Mouse (Mus musculus): Measurements from ENCODE around the gene Smc3. TPM values are rescaled to one million over a fixed set of nuclear protein-coding genes. Genes with fewer than 3 reads are reported as not detected.

Smc3 gene
- 68.3 and 70.7 TPM in 2 replicates for polyA plus RNA-seq (2015; fragmentation: Nextera tagmentation; extraction: Ambion mirVana)

DNA sequence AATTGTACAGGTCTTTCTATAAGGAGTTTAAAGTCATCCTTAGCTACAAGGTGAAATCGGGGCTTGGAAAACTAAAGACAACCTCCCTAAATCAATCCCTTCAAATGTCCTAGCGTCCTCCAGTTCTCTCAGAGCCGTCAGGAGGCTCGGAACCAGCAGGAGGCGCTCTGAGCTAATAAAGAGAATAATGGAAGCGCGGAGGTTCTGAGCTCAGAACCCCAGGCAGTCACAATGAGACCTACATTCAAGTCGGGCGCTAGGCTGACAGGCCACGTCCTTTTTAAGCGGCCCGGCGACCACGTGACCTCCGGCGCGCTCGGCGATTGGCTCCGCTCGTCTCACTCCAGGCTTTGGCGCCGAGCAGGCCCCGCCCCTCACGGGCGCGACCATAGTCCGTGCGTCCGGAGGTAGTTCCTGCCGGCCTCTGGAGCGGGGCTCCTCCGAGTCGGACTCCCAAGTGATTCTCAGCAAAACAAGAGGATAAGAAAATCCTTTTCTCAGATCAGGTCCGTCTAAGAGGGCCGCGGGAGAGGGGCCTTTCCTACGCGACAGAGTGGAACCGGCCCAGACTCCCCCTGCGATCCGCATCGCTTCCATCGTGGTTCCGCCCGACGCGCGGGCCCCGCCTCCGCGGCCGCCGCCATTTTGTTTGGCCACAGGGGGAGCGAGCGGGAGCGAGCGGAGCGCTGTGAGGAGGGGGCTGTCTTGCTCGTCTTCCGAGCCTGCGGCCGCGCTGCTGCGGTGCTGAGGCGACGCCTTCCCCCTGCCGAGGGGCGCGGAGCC lies at the start of gene Smc3:
TSS of gene Smc3 (plus strand) at position 642 of the 783 bp plus-strand sequence.
- H3K4me1 ChIP-seq (ENCODE audit: insufficient read depth, low read length): peaks cover 14% of the 10 kb centered on the region
- peak within 1 kb of the TSS; percentile 97 for H3K4me3 ChIP-seq (ENCODE audit: low read length)
- peak within 1 kb of the TSS; percentile 98 for H3K9ac ChIP-seq (replicated peaks; ENCODE audit: low read length)
- H3K4me2 ChIP-seq (replicated peaks; ENCODE audit: low read depth, low read length): peak within 1 kb of the TSS; percentile 88
- peak; percentile 98 for ATAC-seq (ENCODE audit: low FRiP score, low TSS enrichment)
- H3K27ac ChIP-seq (ENCODE audit: low read length): peak within 1 kb of the TSS; percentile 95
- no peaks in the 10 kb centered on the region for H3K27me3 ChIP-seq (ENCODE audit: insufficient read depth, low read length)
- peaks cover 11% of the 10 kb centered on the region; the same call in 1 of the 2 replicates for H3K36me3 ChIP-seq (ENCODE audit: insufficient read depth, low read length)
- H3K9me3 ChIP-seq (ENCODE audit: low read length): no peaks in the 10 kb centered on the region
- WGBS: under 1% methylated on average over 68 of the region's 70 CpGs

GRCm38 (mm10) chr19:53550972-53551371 lies 49.2 kb upstream of the Smc3 start:
- 54% methylated on average over 12 of the region's 12 CpGs for WGBS
- Histone ChIP-seq H3K9me3 (ENCODE audit: low read length) (no peaks in the 10 kb centered on the region), H3K4me1 (ENCODE audit: insufficient read depth, low read length) (peaks cover 26% of the 10 kb centered on the region), H3K27ac (ENCODE audit: low read length) (no peak overlapping the region), H3K9ac (replicated peaks; ENCODE audit: low read length) (no peak overlapping the region), H3K4me2 (replicated peaks; ENCODE audit: low read depth, low read length) (no peak overlapping the region), H3K36me3 (ENCODE audit: insufficient read depth, low read length) (no peaks in the 10 kb centered on the region), H3K4me3 (ENCODE audit: low read length) (no peak overlapping the region), H3K27me3 (ENCODE audit: insufficient read depth, low read length) (no peaks in the 10 kb centered on the region)
- ATAC-seq (ENCODE audit: low FRiP score, low TSS enrichment): no peak

GRCm38 (mm10) chr19:53552216-53552786 lies 47.9 kb upstream of the Smc3 start:
- Histone ChIP-seq H3K9me3 (ENCODE audit: low read length) (no peaks in the 10 kb centered on the region), H3K4me1 (ENCODE audit: insufficient read depth, low read length) (peaks cover 31% of the 10 kb centered on the region), H3K27ac (ENCODE audit: low read length) (no peak overlapping the region), H3K9ac (replicated peaks; ENCODE audit: low read length) (no peak overlapping the region), H3K4me2 (replicated peaks; ENCODE audit: low read depth, low read length) (no peak overlapping the region), H3K36me3 (ENCODE audit: insufficient read depth, low read length) (no peaks in the 10 kb centered on the region), H3K4me3 (ENCODE audit: low read length) (no peak overlapping the region), H3K27me3 (ENCODE audit: insufficient read depth, low read length) (no peaks in the 10 kb centered on the region)
- WGBS: 26% methylated on average over 10 of the region's 10 CpGs
- ATAC-seq (ENCODE audit: low FRiP score, low TSS enrichment): no peak

- H3K27me3 ChIP-seq (ENCODE audit: insufficient read depth, low read length): no peaks in the 10 kb centered on the region
- no peak for ATAC-seq (ENCODE audit: low FRiP score, low TSS enrichment)
- H3K9ac ChIP-seq (replicated peaks; ENCODE audit: low read length): no peak overlapping the region
- no peaks in the 10 kb centered on the region for H3K36me3 ChIP-seq (ENCODE audit: insufficient read depth, low read length)
- no peaks in the 10 kb centered on the region for H3K9me3 ChIP-seq (ENCODE audit: low read length)
- no peak overlapping the region for H3K4me2 ChIP-seq (replicated peaks; ENCODE audit: low read depth, low read length)
- peaks cover 31% of the 10 kb centered on the region for H3K4me1 ChIP-seq (ENCODE audit: insufficient read depth, low read length)
- no peak overlapping the region for H3K4me3 ChIP-seq (ENCODE audit: low read length)
- no peak overlapping the region for H3K27ac ChIP-seq (ENCODE audit: low read length)
- 26% methylated on average over 6 of the region's 6 CpGs for WGBS
These were observed 47.4 kb upstream of the Smc3 start for GRCm38 (mm10) chr19:53552795-53553194.

DNA sequence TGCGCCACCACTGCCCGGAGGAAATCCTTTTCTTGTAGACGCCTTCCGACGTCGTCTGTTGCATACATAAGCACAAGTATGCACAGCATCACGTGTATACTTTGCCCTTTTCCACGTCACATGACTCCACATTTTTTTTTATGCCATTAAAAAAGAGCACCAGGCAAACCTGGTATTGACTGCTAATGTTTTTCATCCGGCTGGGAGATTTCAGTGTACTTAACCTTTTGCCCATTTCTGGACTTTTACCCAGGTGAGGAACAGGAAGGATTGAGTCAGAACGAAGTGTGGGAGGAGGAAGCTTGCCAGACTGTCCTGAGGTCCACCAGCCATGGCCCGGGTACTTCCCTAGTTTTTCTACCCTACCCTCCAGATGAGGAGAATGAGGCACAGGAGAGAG lies 45.8 kb upstream of the Smc3 start:
- H3K27ac ChIP-seq (ENCODE audit: low read length): no peak overlapping the region
- H3K27me3 ChIP-seq (ENCODE audit: insufficient read depth, low read length): no peaks in the 10 kb centered on the region
- H3K4me2 ChIP-seq (replicated peaks; ENCODE audit: low read depth, low read length): no peak overlapping the region
- H3K4me3 ChIP-seq (ENCODE audit: low read length): no peak overlapping the region
- no peaks in the 10 kb centered on the region for H3K9me3 ChIP-seq (ENCODE audit: low read length)
- no peak for ATAC-seq (ENCODE audit: low FRiP score, low TSS enrichment)
- peaks cover 23% of the 10 kb centered on the region for H3K4me1 ChIP-seq (ENCODE audit: insufficient read depth, low read length)
- H3K9ac ChIP-seq (replicated peaks; ENCODE audit: low read length): no peak overlapping the region
- no peaks in the 10 kb centered on the region for H3K36me3 ChIP-seq (ENCODE audit: insufficient read depth, low read length)
- 72% methylated on average over 11 of the region's 11 CpGs for WGBS

DNA sequence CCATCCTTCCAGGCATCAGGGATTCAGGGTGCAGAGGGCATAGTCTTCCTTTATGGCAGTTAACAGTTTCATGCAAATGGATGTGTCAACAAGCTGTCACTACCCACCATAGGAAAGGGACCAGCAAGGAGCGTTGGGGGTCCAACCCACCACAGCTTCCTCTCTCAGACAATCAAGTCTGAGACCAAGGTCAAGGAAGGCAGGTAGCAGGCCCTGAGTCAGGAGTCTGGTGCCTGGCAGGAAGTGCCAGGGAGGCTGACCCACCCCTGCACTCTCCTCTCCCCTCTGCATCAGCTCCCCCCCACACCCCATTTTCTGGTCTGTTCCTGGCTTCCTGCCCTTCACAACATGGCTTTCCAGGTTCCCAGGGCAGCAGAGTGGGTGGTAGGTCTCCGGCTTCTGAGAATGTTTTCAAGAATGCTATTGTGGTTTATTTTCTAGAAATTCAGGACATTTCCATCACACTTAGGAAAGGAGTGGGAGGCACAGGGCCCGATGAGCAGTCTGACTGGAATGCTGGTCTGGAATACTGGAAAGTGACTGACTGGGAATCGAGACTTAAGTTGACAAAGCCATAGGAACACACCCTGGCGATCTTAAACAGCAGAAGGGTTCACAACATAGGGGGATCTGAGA lies 45.1 kb upstream of the Smc3 start:
- H3K4me1 ChIP-seq (ENCODE audit: insufficient read depth, low read length): peaks cover 23% of the 10 kb centered on the region
- no peak overlapping the region for H3K27ac ChIP-seq (ENCODE audit: low read length)
- no peak overlapping the region for H3K4me3 ChIP-seq (ENCODE audit: low read length)
- no peak overlapping the region for H3K9ac ChIP-seq (replicated peaks; ENCODE audit: low read length)
- H3K4me2 ChIP-seq (replicated peaks; ENCODE audit: low read depth, low read length): no peak overlapping the region
- no peaks in the 10 kb centered on the region for H3K36me3 ChIP-seq (ENCODE audit: insufficient read depth, low read length)
- 51% methylated on average over 5 of the region's 5 CpGs for WGBS
- ATAC-seq (ENCODE audit: low FRiP score, low TSS enrichment): no peak
- no peaks in the 10 kb centered on the region for H3K9me3 ChIP-seq (ENCODE audit: low read length)
- no peaks in the 10 kb centered on the region for H3K27me3 ChIP-seq (ENCODE audit: insufficient read depth, low read length)

- Histone ChIP-seq H3K9me3 (ENCODE audit: low read length) (no peaks in the 10 kb centered on the region), H3K4me2 (replicated peaks; ENCODE audit: low read depth, low read length) (peak overlapping the region; percentile 50), H3K4me3 (ENCODE audit: low read length) (peak overlapping the region; percentile 12), H3K27me3 (ENCODE audit: insufficient read depth, low read length) (no peaks in the 10 kb centered on the region), H3K9ac (replicated peaks; ENCODE audit: low read length) (peak overlapping the region; percentile 24), H3K27ac (ENCODE audit: low read length) (no peak overlapping the region), H3K36me3 (ENCODE audit: insufficient read depth, low read length) (no peaks in the 10 kb centered on the region), H3K4me1 (ENCODE audit: insufficient read depth, low read length) (peaks cover 23% of the 10 kb centered on the region)
- 23% methylated on average over 6 of the region's 6 CpGs for WGBS
- ATAC-seq (ENCODE audit: low FRiP score, low TSS enrichment): no peak
These were observed 43.4 kb upstream of the Smc3 start for GRCm38 (mm10) chr19:53556841-53557240.

DNA sequence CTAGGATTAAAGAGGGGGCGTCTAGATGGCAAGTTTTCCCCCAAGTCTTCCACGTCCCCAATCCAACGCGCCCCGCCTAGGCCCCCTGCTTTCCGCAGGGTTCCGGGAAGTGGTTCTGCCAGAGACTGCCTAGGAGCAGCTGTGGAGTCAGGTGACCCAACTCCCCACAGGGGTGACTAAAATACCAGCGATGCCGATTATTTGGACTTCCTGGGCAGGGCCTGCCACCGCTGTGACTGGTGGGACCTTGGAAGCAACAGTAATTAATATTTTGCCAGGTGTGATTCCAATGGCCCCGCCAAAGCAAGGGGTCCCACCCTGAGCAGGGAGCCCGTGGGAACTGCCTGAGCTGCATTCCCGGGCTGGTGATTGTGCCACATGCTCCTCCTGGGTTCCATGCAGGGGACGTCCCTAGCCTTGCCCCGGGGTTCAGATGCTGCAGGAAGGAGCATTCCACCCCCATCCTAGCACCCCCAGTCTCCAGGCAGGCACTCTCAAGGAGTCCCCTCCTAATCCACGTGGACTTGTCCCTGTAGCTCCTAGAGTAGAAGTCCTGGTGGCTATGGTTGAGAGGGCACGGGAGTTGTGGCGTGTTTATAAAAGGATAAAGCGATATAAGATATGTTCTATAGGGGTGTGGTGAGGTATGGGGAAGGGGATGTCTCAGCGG lies 42.8 kb upstream of the Smc3 start:
- H3K4me3 ChIP-seq (ENCODE audit: low read length): peak overlapping the region; percentile 12
- peaks cover 20% of the 10 kb centered on the region for H3K4me1 ChIP-seq (ENCODE audit: insufficient read depth, low read length)
- peak; percentile 79 for ATAC-seq (ENCODE audit: low FRiP score, low TSS enrichment)
- WGBS: 23% methylated on average over 20 of the region's 20 CpGs
- no peak overlapping the region for H3K27ac ChIP-seq (ENCODE audit: low read length)
- no peaks in the 10 kb centered on the region for H3K9me3 ChIP-seq (ENCODE audit: low read length)
- peak overlapping the region; percentile 24 for H3K9ac ChIP-seq (replicated peaks; ENCODE audit: low read length)
- peak overlapping the region; percentile 50 for H3K4me2 ChIP-seq (replicated peaks; ENCODE audit: low read depth, low read length)
- no peaks in the 10 kb centered on the region for H3K36me3 ChIP-seq (ENCODE audit: insufficient read depth, low read length)
- H3K27me3 ChIP-seq (ENCODE audit: insufficient read depth, low read length): no peaks in the 10 kb centered on the region

GRCm38 (mm10) chr19:53560436-53560835 lies 39.8 kb upstream of the Smc3 start:
- H3K27me3 ChIP-seq (ENCODE audit: insufficient read depth, low read length): no peaks in the 10 kb centered on the region
- no peak overlapping the region for H3K9ac ChIP-seq (replicated peaks; ENCODE audit: low read length)
- H3K4me2 ChIP-seq (replicated peaks; ENCODE audit: low read depth, low read length): no peak overlapping the region
- no peak overlapping the region for H3K4me3 ChIP-seq (ENCODE audit: low read length)
- H3K27ac ChIP-seq (ENCODE audit: low read length): no peak overlapping the region
- H3K4me1 ChIP-seq (ENCODE audit: insufficient read depth, low read length): peaks cover 11% of the 10 kb centered on the region
- no peaks in the 10 kb centered on the region; the same call in 1 of the 2 replicates for H3K9me3 ChIP-seq (ENCODE audit: low read length)
- H3K36me3 ChIP-seq (ENCODE audit: insufficient read depth, low read length): no peaks in the 10 kb centered on the region
- 96% methylated on average over 3 of the region's 3 CpGs for WGBS
- no peak for ATAC-seq (ENCODE audit: low FRiP score, low TSS enrichment)

Data from kidney, embryonic 16.5 days (tissue).